Mouse (Mus musculus) forebrain, embryonic 15.5 days (tissue): ENCODE results near the gene Bcl9l. TPM values are rescaled to one million over a fixed set of nuclear protein-coding genes. Genes with fewer than 3 reads are reported as not detected.

Experiments
- ATAC-seq: fragments of 200-750 bp; cut with Nextera tagmentation; replicated peaks from 2 replicates; pipeline ENCODE4 v1.8.0; 2017; ENCODE audit warnings: mild to moderate bottlenecking, moderate TSS enrichment, moderate library complexity
- H3K27ac ChIP-seq: fragments of 300-500 bp; sonication (generic); replicated peaks from 2 replicates; pipeline ENCODE4 v1.5.1; 2015; ENCODE audit warnings: mild to moderate bottlenecking, inconsistent platforms
- H3K27me3 ChIP-seq: fragments of 300-500 bp; sonication (generic); 2 replicates; pipeline ENCODE4 v1.6.1; 2015; ENCODE audit warnings: inconsistent platforms
- H3K36me3 ChIP-seq: fragments of 300-500 bp; sonication (generic); 2 replicates; pipeline ENCODE4 v1.6.1; 2015; ENCODE audit warnings: mild to moderate bottlenecking, inconsistent platforms
- H3K4me1 ChIP-seq: fragments of 300-500 bp; sonication (generic); 2 replicates; pipeline ENCODE4 v1.6.1; 2015; ENCODE audit warnings: inconsistent platforms
- H3K4me2 ChIP-seq: fragments of 300-500 bp; sonication (generic); replicated peaks from 2 replicates; pipeline ENCODE4 v1.6.1; 2015; ENCODE audit warnings: mild to moderate bottlenecking, inconsistent platforms
- H3K4me3 ChIP-seq: fragments of 300-500 bp; sonication (generic); 2 replicates; pipeline ENCODE4 v1.5.1; 2015; ENCODE audit warnings: mild to moderate bottlenecking, inconsistent platforms
- H3K9ac ChIP-seq: fragments of 300-500 bp; sonication (generic); replicated peaks from 2 replicates; pipeline ENCODE4 v1.6.1; 2015; ENCODE audit warnings: mild to moderate bottlenecking, inconsistent platforms
- H3K9me3 ChIP-seq: fragments of 300-500 bp; sonication (generic); 2 replicates; pipeline ENCODE4 v1.6.1; 2016; ENCODE audit warnings: inconsistent platforms
- WGBS: fragments of 180-500 bp; shearing (Covaris S2); methylation state at CpG from one replicate; pipeline ENCODE4 v1.1.7; 2015; ENCODE audit warnings: mixed read lengths; 5-methylcytosine and 5-hydroxymethylcytosine counted together
- polyA plus RNA-seq: library from polyadenylated mRNA; unstranded; fragments of >200 nt; fragmentation: Nextera tagmentation; extraction: Ambion mirVana; gene quantifications from 2 replicates; pipeline ENCODE4 v1.2.1, GENCODE M21; 2015

The Bcl9l gene
- polyA plus RNA-seq, 1 experiment from 2014 or later = 14.4 TPM

DNA sequence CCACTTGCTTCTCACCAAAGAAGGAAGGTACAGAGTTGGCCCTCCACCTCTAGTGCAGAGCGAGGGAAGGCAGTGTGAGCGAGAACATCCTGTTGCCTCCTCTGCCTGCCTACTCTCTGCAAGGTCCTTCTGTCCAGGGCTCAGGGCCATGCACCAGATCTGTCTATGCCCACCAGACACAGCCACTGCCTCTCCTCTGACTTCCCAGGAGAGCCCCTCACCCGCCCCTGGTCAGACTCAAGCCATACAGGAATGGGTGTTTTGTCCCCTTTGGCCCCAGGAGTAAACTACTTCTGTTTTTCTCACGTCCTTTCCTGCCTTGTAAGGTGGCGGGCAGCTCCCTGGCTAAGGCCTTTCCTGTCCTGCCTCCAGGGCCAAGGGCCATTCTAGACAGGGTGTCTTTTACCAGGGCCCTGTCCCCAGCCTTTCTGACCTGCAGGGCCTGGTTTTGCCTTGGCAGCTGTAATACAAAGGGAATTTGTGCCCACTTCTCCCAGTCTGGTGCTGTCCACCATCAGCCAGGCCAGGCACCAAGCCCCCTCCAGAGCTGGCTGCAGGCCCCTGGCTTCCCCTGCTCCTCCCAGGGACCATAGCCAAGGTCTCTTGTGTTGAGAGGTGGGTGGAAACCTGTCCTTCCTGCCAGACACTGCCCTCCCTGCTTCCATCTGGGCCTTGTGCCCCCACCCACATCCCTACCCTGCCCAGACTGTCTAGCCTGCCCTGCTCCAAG, 28.4 kb downstream of the Bcl9l start:
- H3K9me3 ChIP-seq = no peaks in the 10 kb centered on the region
- H3K27me3 ChIP-seq = no peaks in the 10 kb centered on the region
- H3K4me3 ChIP-seq = no peak overlapping the region
- WGBS = 78% methylated on average over 5 of the region's 5 CpGs
- no peak overlapping the region for H3K4me2 ChIP-seq
- H3K27ac ChIP-seq = peak overlapping the region; percentile 74
- no peak overlapping the region for H3K9ac ChIP-seq
- H3K36me3 ChIP-seq = peaks cover 28% of the 10 kb centered on the region
- peak; percentile 20; the same call in 1 of the 2 replicates for ATAC-seq
- H3K4me1 ChIP-seq = peaks cover 28% of the 10 kb centered on the region

DNA sequence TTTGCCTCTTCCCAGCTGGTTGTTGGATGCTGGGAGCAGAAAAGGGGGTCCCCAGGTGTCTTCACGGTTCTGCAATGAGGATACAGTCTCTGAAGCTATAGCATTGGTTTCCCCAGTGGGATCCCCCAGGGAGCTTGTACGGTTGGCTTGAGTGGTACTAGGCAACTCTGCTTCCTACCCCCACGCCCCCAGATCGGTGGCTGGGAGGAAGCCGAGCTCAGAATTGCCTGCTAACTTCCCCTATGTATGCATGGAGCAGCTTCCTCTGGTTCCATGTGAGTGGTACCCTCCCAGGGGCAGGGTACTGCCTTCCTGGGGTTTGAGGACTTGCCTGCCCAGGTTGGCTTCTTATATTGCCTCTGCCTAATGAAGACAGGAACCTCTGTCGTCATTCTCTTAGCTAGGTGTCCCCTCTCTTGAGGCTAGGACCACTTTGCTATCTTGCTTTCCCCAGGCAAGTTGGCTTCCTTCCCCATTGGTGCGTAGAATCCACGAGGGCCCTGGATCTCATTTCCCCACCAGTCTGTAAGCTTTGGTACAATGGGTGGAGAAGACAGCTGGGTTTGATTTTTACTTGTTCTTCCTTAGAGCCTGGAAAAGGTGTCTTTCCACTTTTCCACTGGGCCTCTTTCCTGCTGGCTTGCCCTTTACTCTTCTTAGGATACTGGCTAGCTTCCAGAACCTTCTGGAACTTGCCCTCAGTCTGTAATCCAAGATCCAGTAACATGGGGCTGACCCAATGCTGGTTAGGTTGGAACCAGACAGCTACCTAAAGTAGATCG, 29.5 kb downstream of the Bcl9l start:
- no peak overlapping the region for H3K27ac ChIP-seq

DNA sequence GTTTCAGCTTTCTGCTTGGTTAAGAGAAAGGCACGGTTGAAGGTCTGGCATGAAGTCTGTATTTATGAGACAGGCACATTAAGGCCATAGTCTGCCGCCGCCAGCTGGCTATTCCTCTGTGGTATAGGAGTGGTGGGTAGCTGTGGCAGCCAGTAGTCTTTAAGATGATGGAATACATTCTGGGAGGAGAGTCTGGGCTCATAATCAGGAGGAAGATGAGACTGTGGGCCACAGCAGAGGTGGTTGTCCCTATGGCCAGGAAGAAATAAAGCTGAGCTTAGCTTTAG, 30.0 kb downstream of the Bcl9l start:
- H3K4me1 ChIP-seq = peaks cover 28% of the 10 kb centered on the region
- H3K9ac ChIP-seq = no peak overlapping the region
- 80% methylated on average over 3 of the region's 3 CpGs for WGBS
- H3K27ac ChIP-seq = no peak overlapping the region
- H3K4me3 ChIP-seq = no peak overlapping the region
- peaks cover 12% of the 10 kb centered on the region; the same call in 1 of the 2 replicates for H3K36me3 ChIP-seq
- no peak overlapping the region for H3K4me2 ChIP-seq
- no peaks in the 10 kb centered on the region for H3K9me3 ChIP-seq
- no peak for ATAC-seq
- H3K27me3 ChIP-seq = no peaks in the 10 kb centered on the region

More for the DNA sequence above, 29.5 kb downstream of the Bcl9l start:
- 75% methylated on average over 9 of the region's 9 CpGs for WGBS
- Histone ChIP-seq H3K9me3 (no peaks in the 10 kb centered on the region), H3K36me3 (peaks cover 17% of the 10 kb centered on the region), H3K4me1 (peaks cover 28% of the 10 kb centered on the region), H3K4me2 (no peak overlapping the region), H3K9ac (no peak overlapping the region), H3K4me3 (no peak overlapping the region), H3K27me3 (no peaks in the 10 kb centered on the region)
- ATAC-seq = no peak

DNA sequence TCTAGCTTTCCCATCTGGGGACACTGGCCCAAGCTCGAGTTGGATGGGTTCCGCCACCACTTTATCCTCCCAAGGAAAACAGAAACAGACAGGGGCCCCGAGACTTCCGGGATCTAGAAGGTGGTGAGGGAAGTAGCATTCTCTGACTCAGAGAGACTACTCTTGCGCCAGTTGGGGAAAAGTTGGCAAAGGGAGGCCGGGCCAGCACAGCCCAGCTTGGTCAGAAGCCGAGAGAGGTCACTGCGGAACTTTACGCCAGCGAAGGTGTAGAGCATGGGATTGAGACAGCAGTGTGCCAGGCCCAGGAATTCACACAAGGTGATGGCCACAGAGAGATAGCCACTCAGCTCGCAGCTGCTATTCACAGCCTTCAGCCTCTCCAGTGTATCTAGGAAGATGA, 30.5 kb downstream of the Bcl9l start:
- Histone ChIP-seq H3K36me3 (peaks cover 8% of the 10 kb centered on the region; the same call in 1 of the 2 replicates), H3K27ac (no peak overlapping the region), H3K9ac (no peak overlapping the region), H3K4me3 (no peak overlapping the region), H3K4me2 (no peak overlapping the region), H3K9me3 (no peaks in the 10 kb centered on the region), H3K27me3 (no peaks in the 10 kb centered on the region), H3K4me1 (peaks cover 30% of the 10 kb centered on the region)
- ATAC-seq = no peak
- WGBS = 90% methylated on average over 11 of the region's 11 CpGs

DNA sequence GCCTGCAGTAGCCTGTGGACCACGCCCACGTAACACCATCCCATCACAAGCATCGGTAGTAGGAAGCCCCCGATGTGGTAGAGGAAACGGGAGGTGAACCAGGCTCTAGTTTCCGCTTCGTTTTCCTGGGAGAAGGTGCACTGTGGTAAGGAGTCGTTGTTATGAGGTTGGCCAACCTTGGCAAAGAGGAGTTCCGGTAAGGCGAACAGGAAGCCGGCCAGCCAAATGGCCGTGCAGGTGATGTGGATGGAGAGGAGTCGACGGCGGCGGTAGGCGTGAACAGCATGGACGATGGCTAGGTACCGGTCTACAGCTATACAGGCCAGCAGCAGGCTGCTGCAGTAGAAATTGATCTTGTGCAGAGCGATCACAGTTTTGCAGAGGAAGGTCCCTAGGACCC, 31.0 kb downstream of the Bcl9l start:
- H3K4me3 ChIP-seq = no peak overlapping the region
- ATAC-seq = no peak
- H3K4me1 ChIP-seq = peaks cover 31% of the 10 kb centered on the region
- H3K4me2 ChIP-seq = no peak overlapping the region
- no peaks in the 10 kb centered on the region for H3K27me3 ChIP-seq
- H3K36me3 ChIP-seq = peaks cover 3% of the 10 kb centered on the region; the same call in 1 of the 2 replicates
- no peaks in the 10 kb centered on the region for H3K9me3 ChIP-seq
- H3K27ac ChIP-seq = no peak overlapping the region
- H3K9ac ChIP-seq = no peak overlapping the region
- WGBS = 83% methylated on average over 20 of the region's 20 CpGs

DNA sequence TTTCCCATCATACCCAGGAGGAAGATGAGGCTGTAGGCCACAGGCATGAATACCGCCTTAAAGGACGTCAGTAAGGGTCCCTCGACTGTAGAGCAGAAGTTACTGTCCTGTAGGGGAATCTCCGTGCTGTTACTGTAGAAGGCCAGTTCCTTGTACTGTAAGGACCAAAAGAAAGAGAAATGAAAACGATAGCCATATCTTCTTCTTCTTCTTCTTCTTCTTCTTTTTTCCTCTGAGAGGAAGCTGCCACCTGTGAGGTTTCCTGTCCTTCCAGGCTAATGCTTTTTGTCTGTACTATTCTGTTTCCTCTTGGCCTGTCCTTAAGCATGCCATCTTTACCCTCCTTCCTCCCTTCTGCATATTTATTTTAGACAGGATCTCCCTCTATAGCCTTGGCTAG, 31.5 kb downstream of the Bcl9l start:
- ATAC-seq = no peak

DNA sequence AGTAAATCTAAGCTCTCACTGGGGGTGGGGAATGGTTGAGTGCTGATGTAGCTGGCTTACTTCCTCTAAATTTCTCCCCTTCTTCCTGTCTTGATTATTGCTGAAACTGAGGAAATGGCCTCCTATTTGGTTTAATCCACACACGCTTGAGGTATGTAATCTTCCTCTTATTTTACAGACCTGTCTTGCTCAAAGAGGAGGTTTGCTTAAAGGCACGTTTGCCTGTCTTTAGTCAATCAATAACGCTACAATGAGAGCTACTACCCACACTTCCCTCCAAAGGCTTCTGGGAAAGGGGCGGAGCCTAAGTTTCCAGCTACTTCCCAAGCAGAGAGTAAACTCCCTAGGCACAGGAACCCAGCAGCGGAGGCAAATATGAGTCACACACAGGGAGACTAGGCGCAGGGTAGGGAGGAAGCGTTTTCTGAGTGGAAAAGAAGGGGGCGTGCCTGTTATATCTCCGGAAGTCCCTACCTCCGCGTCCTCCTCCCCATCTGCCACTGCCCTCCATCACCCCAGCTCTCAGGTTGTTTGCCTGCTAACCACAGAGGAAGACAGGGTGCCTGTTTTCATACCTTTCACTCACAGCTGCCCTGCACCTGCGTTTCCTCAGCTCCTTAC, 32.6 kb downstream of the Bcl9l start:
- H3K4me2 ChIP-seq = no peak overlapping the region
- no peaks in the 10 kb centered on the region for H3K36me3 ChIP-seq
- H3K9me3 ChIP-seq = no peaks in the 10 kb centered on the region
- ATAC-seq = no peak
- peaks cover 16% of the 10 kb centered on the region for H3K4me1 ChIP-seq
- no peak overlapping the region for H3K9ac ChIP-seq
- H3K27me3 ChIP-seq = no peaks in the 10 kb centered on the region
- 76% methylated on average over 12 of the region's 12 CpGs for WGBS
- no peak overlapping the region for H3K27ac ChIP-seq
- no peak overlapping the region for H3K4me3 ChIP-seq

More for the DNA sequence above, 31.5 kb downstream of the Bcl9l start:
- no peak overlapping the region for H3K9ac ChIP-seq
- WGBS = 90% methylated on average over 5 of the region's 5 CpGs
- H3K27me3 ChIP-seq = no peaks in the 10 kb centered on the region
- no peak overlapping the region for H3K4me3 ChIP-seq
- H3K27ac ChIP-seq = no peak overlapping the region
- H3K9me3 ChIP-seq = no peaks in the 10 kb centered on the region
- no peak overlapping the region for H3K4me2 ChIP-seq
- no peaks in the 10 kb centered on the region for H3K36me3 ChIP-seq
- H3K4me1 ChIP-seq = peaks cover 27% of the 10 kb centered on the region

DNA sequence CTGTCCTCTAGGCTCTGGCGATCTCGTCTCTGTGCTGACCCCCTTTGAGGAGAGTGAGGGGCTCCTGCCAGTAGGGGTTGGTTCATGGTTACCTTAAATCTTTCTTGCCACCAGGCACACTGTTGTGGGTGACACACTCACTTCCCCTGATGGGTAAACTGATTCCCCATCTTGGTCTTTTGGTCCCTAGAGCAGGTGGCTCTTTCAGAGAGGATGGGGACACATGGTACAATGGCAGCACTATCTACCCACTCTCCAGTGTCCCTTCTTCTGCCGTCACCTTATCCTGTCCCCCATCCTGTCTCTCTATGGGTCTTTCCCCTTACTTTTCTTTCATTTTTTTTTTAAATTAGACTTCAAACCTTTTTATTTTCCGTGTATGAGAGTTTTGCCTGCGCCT, 33.3 kb downstream of the Bcl9l start:
- no peak for ATAC-seq
- Histone ChIP-seq H3K9ac (no peak overlapping the region), H3K4me1 (peaks cover 10% of the 10 kb centered on the region), H3K36me3 (no peaks in the 10 kb centered on the region), H3K27ac (no peak overlapping the region), H3K4me3 (no peak overlapping the region), H3K27me3 (no peaks in the 10 kb centered on the region), H3K4me2 (no peak overlapping the region), H3K9me3 (no peaks in the 10 kb centered on the region)
- 92% methylated on average over 5 of the region's 5 CpGs for WGBS

DNA sequence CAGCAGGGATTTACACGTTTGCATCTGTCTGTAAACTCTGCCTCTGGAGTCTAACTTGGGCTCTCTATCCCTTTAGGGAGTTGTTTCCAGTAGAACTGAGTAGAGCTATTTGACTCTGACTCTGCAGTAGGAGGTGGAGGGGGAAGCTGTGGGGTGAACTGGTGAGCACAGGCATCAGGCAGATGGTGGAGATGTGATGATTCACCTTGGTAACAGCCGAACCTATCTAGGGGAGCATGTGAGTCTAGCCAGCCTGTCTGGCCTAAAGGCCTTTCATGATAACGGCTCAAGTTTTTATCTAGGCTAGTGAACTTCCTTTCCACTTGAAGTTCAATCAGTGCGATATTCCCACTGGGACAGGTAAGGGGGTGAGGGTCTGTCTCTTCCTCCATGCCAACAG, 34.7 kb downstream of the Bcl9l start:
- Histone ChIP-seq H3K27me3 (no peaks in the 10 kb centered on the region), H3K4me2 (no peak overlapping the region), H3K36me3 (no peaks in the 10 kb centered on the region), H3K4me3 (no peak overlapping the region), H3K9me3 (no peaks in the 10 kb centered on the region), H3K9ac (no peak overlapping the region), H3K4me1 (peaks cover 4% of the 10 kb centered on the region; the same call in 1 of the 2 replicates), H3K27ac (no peak overlapping the region)
- 77% methylated on average over 4 of the region's 4 CpGs for WGBS
- no peak for ATAC-seq

DNA sequence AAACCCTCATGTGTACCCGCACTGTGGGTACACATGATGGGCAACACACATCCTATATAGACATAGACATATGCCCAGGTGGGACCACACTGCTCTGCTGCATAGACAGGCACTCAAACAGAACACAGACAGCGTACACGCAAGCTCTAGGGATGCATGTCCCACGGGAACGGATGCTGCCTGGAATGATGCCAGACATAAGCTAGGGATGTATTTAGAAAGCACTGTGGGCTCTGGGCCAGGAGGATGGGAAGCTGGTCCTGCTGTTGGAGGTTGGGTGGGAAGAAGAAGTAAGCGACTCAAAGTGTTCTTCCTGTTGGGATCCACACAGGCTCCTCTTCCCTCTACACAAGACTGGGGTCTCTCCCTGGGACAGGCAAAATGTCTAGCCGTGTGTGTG, 35.4 kb downstream of the Bcl9l start:
- no peak overlapping the region for H3K27ac ChIP-seq
- H3K9ac ChIP-seq = no peak overlapping the region
- no peaks in the 10 kb centered on the region for H3K9me3 ChIP-seq
- no peak overlapping the region for H3K4me3 ChIP-seq
- H3K4me2 ChIP-seq = no peak overlapping the region
- H3K4me1 ChIP-seq = peaks cover 4% of the 10 kb centered on the region; the same call in 1 of the 2 replicates
- no peaks in the 10 kb centered on the region for H3K27me3 ChIP-seq
- ATAC-seq = no peak
- no peaks in the 10 kb centered on the region for H3K36me3 ChIP-seq
- WGBS = 56% methylated on average over 7 of the region's 7 CpGs

DNA sequence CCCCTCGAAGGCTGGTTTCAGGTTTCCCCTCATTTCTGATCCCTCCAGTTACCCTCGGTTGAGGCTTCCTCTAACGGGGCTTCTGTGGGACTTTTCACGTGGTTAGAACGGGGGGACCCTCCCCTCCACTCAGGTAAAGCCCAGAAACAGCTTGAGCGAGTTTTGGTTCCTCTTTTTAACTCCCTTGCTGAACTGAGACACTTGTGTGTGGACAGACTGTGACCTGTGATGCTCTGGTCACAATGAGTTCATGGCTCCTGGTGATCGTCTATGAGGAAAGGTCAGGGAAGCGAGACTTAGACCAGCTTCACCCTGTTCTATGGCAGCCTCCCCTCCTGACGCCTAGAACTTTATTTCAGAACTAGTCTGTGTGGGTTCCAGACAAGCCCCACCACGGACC, 39.3 kb downstream of the Bcl9l start:
- H3K4me3 ChIP-seq = no peak overlapping the region
- 85% methylated on average over 10 of the region's 10 CpGs for WGBS
- no peak overlapping the region for H3K9ac ChIP-seq
- no peaks in the 10 kb centered on the region for H3K27me3 ChIP-seq
- H3K27ac ChIP-seq = no peak overlapping the region
- ATAC-seq = no peak
- no peak overlapping the region for H3K4me2 ChIP-seq
- no peaks in the 10 kb centered on the region for H3K9me3 ChIP-seq
- no peaks in the 10 kb centered on the region for H3K36me3 ChIP-seq
- H3K4me1 ChIP-seq = peaks cover 4% of the 10 kb centered on the region; the same call in 1 of the 2 replicates

DNA sequence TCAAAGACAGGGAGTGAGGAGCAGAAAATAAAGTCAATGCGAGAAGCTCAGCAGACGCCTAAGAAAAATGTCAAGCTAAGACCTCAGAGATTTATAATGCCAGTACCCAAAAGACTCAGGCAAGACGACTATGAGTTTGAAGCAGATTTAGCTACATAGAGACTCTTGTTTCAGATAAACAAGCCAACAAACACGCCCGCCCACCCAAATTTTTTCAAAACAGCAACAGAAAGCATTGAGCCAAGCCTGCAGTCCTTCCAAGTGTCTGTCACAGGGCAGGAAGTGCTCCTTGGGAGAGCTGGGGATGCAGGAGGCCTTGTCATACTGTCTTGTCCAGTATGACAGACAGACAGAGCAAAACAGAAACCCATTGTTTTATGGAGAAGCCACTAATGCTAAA, 41.1 kb downstream of the Bcl9l start:
- no peak overlapping the region for H3K4me3 ChIP-seq
- no peaks in the 10 kb centered on the region for H3K27me3 ChIP-seq
- no peaks in the 10 kb centered on the region for H3K36me3 ChIP-seq
- no peaks in the 10 kb centered on the region for H3K9me3 ChIP-seq
- H3K4me2 ChIP-seq = no peak overlapping the region
- no peak overlapping the region for H3K27ac ChIP-seq
- no peak overlapping the region for H3K9ac ChIP-seq
- no peak for ATAC-seq
- no peaks in the 10 kb centered on the region for H3K4me1 ChIP-seq
- 89% methylated on average over 5 of the region's 5 CpGs for WGBS
